In genomic region chr14:117813473-117813872, GRCm38 (mm10) we compare ENCODE assay signal across 12 mouse cellular contexts.
DNase-seq lines count a peak whose midpoint lies in the region; ATAC-seq and TF ChIP-seq lines count a peak whose summit lies in the region.
"Had no signal": no experiment of that assay in that cellular context is flagged by ENCODE, and none has a peak within 500 bp of the region (broad histone marks: within the 10 kb centered on the region; RNA-seq: fewer than 3 reads in every experiment).

No protein-coding gene starts in this region.

- 0 out of 2 replicates have a peak, but pooled peaks have one; percentile 31 for ATAC-seq in megakaryocyte progenitor cell, adult 5-6 weeks (replicated peaks; ENCODE audit: poor library complexity)
- ATAC-seq in kidney, embryonic 14.5 days (ENCODE audit: low FRiP score, low TSS enrichment), result no peak

- WGBS in kidney, adult 2 months, result 72% methylated on average over 3 of the region's 3 CpGs
- 85% methylated on average over 3 of the region's 3 CpGs for WGBS in kidney, embryonic 14.5 days

- no peak overlapping the region; the same call in 1 of the 2 replicates for H3K27ac ChIP-seq in kidney, adult 2 months (ENCODE audit: insufficient read depth, low read depth, low read length)
- H3K27ac ChIP-seq in kidney, embryonic 14.5 days (ENCODE audit: low read depth, low read length), result no peak overlapping the region
- H3K27ac ChIP-seq: hindbrain, embryonic 14.5 days; kidney, postnatal 0 days; liver, embryonic 15.5 days had no signal

- no peaks in the 10 kb centered on the region for H3K27me3 ChIP-seq in kidney, adult 2 months (replicated peaks; ENCODE audit: control insufficient read depth, insufficient read depth, low read length)
- no peaks in the 10 kb centered on the region for H3K27me3 ChIP-seq in kidney, embryonic 14.5 days (ENCODE audit: control insufficient read depth, insufficient read depth, low read length)
- H3K27me3 ChIP-seq: liver, embryonic 15.5 days had no signal

- H3K4me1 ChIP-seq in kidney, adult 2 months (ENCODE audit: control insufficient read depth, insufficient read depth, low read length), result peaks cover 4% of the 10 kb centered on the region; the same call in 1 of the 2 replicates
- no peaks in the 10 kb centered on the region for H3K4me1 ChIP-seq in kidney, embryonic 14.5 days (ENCODE audit: control insufficient read depth, insufficient read depth, low read length)
- H3K4me1 ChIP-seq: liver, embryonic 15.5 days had no signal

- H3K36me3 ChIP-seq in kidney, adult 2 months (ENCODE audit: control insufficient read depth, insufficient read depth, low read length), result no peaks in the 10 kb centered on the region
- H3K36me3 ChIP-seq in kidney, embryonic 14.5 days (ENCODE audit: control insufficient read depth, insufficient read depth, low read length), result no peaks in the 10 kb centered on the region
- H3K36me3 ChIP-seq: liver, embryonic 15.5 days had no signal

- intact Hi-C loops in heart, postnatal 36 days (cut with DNase I), result no loop called here

- H3K9ac ChIP-seq in kidney, embryonic 14.5 days (ENCODE audit: low read depth, low read length), result no peak overlapping the region
- H3K9ac ChIP-seq: hindbrain, embryonic 14.5 days; liver, embryonic 15.5 days had no signal

- no peak overlapping the region for H3K4me3 ChIP-seq in kidney, adult 2 months (ENCODE audit: insufficient read depth, low read depth, low read length)
- H3K4me3 ChIP-seq in kidney, embryonic 14.5 days (ENCODE audit: low read length), result no peak overlapping the region
- H3K4me3 ChIP-seq: liver, embryonic 15.5 days had no signal

- TF ChIP-seq CTCF in brain, embryonic 14.5 days (IDR thresholded peaks at IDR 0.05; ENCODE audit: borderline replicate concordance, extremely low read depth, insufficient read depth, insufficient read length), result no peak
- TF ChIP-seq CTCF in kidney, adult 2 months (conservative IDR thresholded peaks at IDR 0.05; ENCODE audit: insufficient read depth, insufficient read length, low read depth, low read length), result no peak

- H3K9me3 ChIP-seq in kidney, embryonic 14.5 days (ENCODE audit: control insufficient read depth, low read length), result no peaks in the 10 kb centered on the region
- H3K9me3 ChIP-seq: liver, embryonic 15.5 days had no signal

- peak; percentile 13 for DNase-seq in heart, adult 8-10 months (ENCODE audit: low spot score)
- no peak for DNase-seq in heart, postnatal 36 days
- DNase-seq in brain, embryonic 14.5 days (ENCODE audit: low read depth), result peak; percentile 69
- peak; percentile 75 for DNase-seq in layer of hippocampus, adult 9-11 months
- no peak for DNase-seq in kidney, adult 2 months
- no peak for DNase-seq in cerebellum, adult 18-20 months
- DNase-seq: gastrocnemius, postnatal 36 days had no signal

- H3K4me2 ChIP-seq in kidney, embryonic 14.5 days (replicated peaks; ENCODE audit: low read depth, low read length), result no peak overlapping the region
- H3K4me2 ChIP-seq: hindbrain, embryonic 14.5 days; liver, embryonic 15.5 days had no signal

- TF ChIP-seq POLR2A in brain, embryonic 14.5 days (IDR thresholded peaks at IDR 0.05; ENCODE audit: borderline replicate concordance, extremely low read depth, insufficient read depth, insufficient read length, poor library complexity, severe bottlenecking), result no peak
- TF ChIP-seq POLR2A in kidney, adult 2 months (IDR thresholded peaks at IDR 0.05; ENCODE audit: low read depth, low read length), result no peak

Comparison
In these comparisons a context has a peak if more than half of its experiments do, and no peak if none do; other contexts are left out.
1. DNase-seq: peak in heart, adult 8-10 months (single experiment), brain, embryonic 14.5 days (single experiment) and layer of hippocampus, adult 9-11 months (single experiment); none in heart, postnatal 36 days (0 of 2), kidney, adult 2 months (single experiment) and cerebellum, adult 18-20 months (0 of 2).